Mouse (Mus musculus) intestine, postnatal 0 days (tissue): ENCODE data around the gene Ier2. TPM values are rescaled to one million over a fixed set of nuclear protein-coding genes. Genes with fewer than 3 reads are reported as not detected.
"Not testable (repeated sequence)": the region's sequence is repeated elsewhere in the genome, so short reads cannot be mapped to it uniquely, and the experiment has no call there.

Experiments
- ATAC-seq: fragments of 200-750 bp; cut with Nextera tagmentation; 2 replicates; pipeline ENCODE4 v1.8.0; 2017; ENCODE audit warnings: mild to moderate bottlenecking, moderate TSS enrichment, moderate library complexity
- H3K27ac ChIP-seq: fragments of 300-500 bp; sonication (generic); 2 replicates; pipeline ENCODE4 v1.5.1; 2014; ENCODE audit warnings: mild to moderate bottlenecking, low read depth, low read length, moderate library complexity
- H3K27me3 ChIP-seq: fragments of 300-500 bp; sonication (generic); replicated peaks from 2 replicates; pipeline ENCODE4 v1.6.1; 2014; ENCODE audit warnings: low read length, mixed read lengths; ENCODE audit not compliant: control insufficient read depth, insufficient read depth
- H3K36me3 ChIP-seq: fragments of 300-500 bp; sonication (generic); 2 replicates; pipeline ENCODE4 v1.6.1; 2014; ENCODE audit warnings: mild to moderate bottlenecking, moderate library complexity; ENCODE audit not compliant: control insufficient read depth, insufficient read depth
- H3K4me1 ChIP-seq: fragments of 300-500 bp; sonication (generic); replicated peaks from 2 replicates; pipeline ENCODE4 v1.6.1; 2014; ENCODE audit warnings: antibody characterized with exemption, low read length, mixed read lengths; ENCODE audit not compliant: control insufficient read depth, insufficient read depth
- H3K4me2 ChIP-seq: fragments of 300-500 bp; sonication (generic); replicated peaks from 2 replicates; pipeline ENCODE4 v1.6.1; 2014; ENCODE audit warnings: low read depth, mild to moderate bottlenecking, moderate library complexity
- H3K4me3 ChIP-seq: fragments of 300-500 bp; sonication (generic); 2 replicates; pipeline ENCODE4 v1.5.1; 2014; ENCODE audit warnings: low read depth, low read length
- H3K9ac ChIP-seq: fragments of 300-500 bp; sonication (generic); 2 replicates; pipeline ENCODE4 v1.6.1; 2014; ENCODE audit warnings: mild to moderate bottlenecking, low read depth, low read length
- H3K9me3 ChIP-seq: fragments of 300-500 bp; sonication (generic); 2 replicates; pipeline ENCODE4 v1.6.1; 2016; ENCODE audit warnings: mixed run types; ENCODE audit not compliant: control insufficient read depth
- CTCF ChIP-seq: sonication (generic); IDR thresholded peaks from 2 replicates; pipeline ENCODE4 v1.5.1; 2016; ENCODE audit warnings: low read depth, mild to moderate bottlenecking, control low read depth, antibody characterized with exemption, moderate library complexity
- WGBS: fragments of 180-500 bp; shearing (Covaris S2); extraction: QIAGEN DNeasy Blood & Tissue Kit; methylation state at CpG from one replicate; pipeline ENCODE4 v1.1.7; 2014; 5-methylcytosine and 5-hydroxymethylcytosine counted together
- polyA plus RNA-seq: library from polyadenylated mRNA; unstranded; fragments of >200 nt; fragmentation: Nextera tagmentation; extraction: Ambion mirVana; gene quantifications from 2 replicates; pipeline ENCODE4 v1.2.1, GENCODE M21; 2015

The Ier2 gene
- polyA plus RNA-seq, 1 experiment from 2014 or later, result 79.4 TPM

- Histone ChIP-seq H3K27me3 (no peaks in the 10 kb centered on the region), H3K27ac (no peak overlapping the region; the same call in 1 of the 2 replicates), H3K36me3 (no peaks in the 10 kb centered on the region), H3K4me2 (no peak overlapping the region; the same call in 1 of the 2 replicates), H3K9me3 (no peaks in the 10 kb centered on the region), H3K9ac (no peak overlapping the region), H3K4me1 (no peaks in the 10 kb centered on the region), H3K4me3 (no peak overlapping the region)
- 64% methylated on average over 9 of the region's 9 CpGs for WGBS
- ATAC-seq, result no peak
- no peak for TF ChIP-seq CTCF
These were observed 27.8 kb downstream of the Ier2 start for GRCm38 (mm10) chr8:84634849-84635304.

- Histone ChIP-seq H3K9ac (no peak overlapping the region), H3K9me3 (no peaks in the 10 kb centered on the region), H3K27me3 (no peaks in the 10 kb centered on the region), H3K27ac (no peak overlapping the region), H3K4me3 (no peak overlapping the region), H3K4me2 (no peak overlapping the region), H3K4me1 (no peaks in the 10 kb centered on the region), H3K36me3 (no peaks in the 10 kb centered on the region)
- 63% methylated on average over 10 of the region's 10 CpGs for WGBS
- no peak for TF ChIP-seq CTCF
- ATAC-seq, result no peak
These were observed 28.6 kb downstream of the Ier2 start for GRCm38 (mm10) chr8:84633841-84634584.

DNA sequence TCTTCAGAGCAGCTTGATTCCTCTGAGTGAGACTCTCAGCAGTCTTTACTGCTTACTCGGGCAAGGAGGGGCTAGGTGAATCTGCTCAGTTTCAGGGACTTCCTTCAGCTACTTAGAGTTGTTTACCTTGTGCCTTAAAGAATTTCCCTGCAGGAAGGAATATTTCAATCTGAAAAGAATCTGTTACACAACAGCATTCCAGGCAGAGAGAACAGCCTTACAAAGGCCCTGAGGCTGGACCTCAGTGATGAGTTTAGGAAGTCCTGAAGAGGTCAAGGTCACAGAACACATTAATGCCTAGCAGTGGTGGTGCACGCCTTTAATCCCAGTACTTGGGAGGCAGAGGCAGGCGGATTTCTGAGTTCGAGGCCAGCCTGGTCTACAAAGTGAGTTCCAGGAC lies 30.8 kb downstream of the Ier2 start:
- Histone ChIP-seq H3K27me3 (no peaks in the 10 kb centered on the region), H3K36me3 (no peaks in the 10 kb centered on the region), H3K9me3 (no peaks in the 10 kb centered on the region), H3K27ac (no peak overlapping the region), H3K9ac (no peak overlapping the region), H3K4me2 (no peak overlapping the region), H3K4me3 (no peak overlapping the region), H3K4me1 (no peaks in the 10 kb centered on the region)
- no peak for ATAC-seq
- no peak for TF ChIP-seq CTCF
- WGBS, result 95% methylated on average over 4 of the region's 4 CpGs

DNA sequence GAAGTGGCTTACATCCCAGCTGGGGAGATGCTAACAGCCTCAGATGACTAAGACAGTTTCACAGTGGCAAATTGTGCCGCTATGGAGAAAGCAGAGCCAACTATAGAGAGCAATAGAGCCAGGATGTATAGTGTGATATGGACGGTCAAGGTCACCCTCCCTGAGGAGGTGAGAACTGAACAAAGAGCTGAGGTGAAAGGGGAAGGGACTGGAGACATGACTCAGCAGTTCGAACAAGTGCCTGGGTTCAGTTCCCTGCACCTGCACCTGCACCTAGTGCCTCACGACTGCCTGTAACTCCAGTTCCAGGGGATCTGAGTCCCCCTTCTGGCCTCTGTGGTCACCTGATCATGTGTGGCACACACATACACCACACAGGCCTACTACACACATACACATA lies 32.5 kb downstream of the Ier2 start:
- H3K4me1 ChIP-seq, result no peaks in the 10 kb centered on the region
- no peaks in the 10 kb centered on the region for H3K36me3 ChIP-seq
- ATAC-seq, result no peak
- no peak for TF ChIP-seq CTCF
- no peaks in the 10 kb centered on the region for H3K9me3 ChIP-seq
- H3K4me3 ChIP-seq, result no peak overlapping the region
- no peaks in the 10 kb centered on the region for H3K27me3 ChIP-seq
- no peak overlapping the region for H3K27ac ChIP-seq
- H3K9ac ChIP-seq, result no peak overlapping the region
- H3K4me2 ChIP-seq, result no peak overlapping the region
- WGBS, result 72% methylated on average over 4 of the region's 4 CpGs

DNA sequence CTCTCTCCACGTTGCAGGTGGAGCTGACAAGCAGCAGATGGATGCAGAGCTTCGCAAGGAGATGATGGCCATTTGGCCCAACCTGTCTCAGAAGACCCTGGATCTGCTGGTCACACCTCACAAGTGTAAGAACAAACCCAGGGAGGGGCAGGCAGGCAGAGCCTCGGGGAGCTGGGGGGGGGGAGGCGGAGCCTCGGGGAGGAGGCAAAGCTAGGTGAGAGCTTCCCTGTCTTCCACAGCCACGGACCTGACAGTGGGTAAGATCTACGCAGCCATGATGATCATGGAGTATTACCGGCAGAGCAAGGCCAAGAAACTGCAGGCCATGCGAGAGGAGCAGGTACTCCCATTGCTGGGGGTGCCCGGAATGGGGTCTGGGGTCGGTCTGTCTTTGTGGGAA lies 33.1 kb downstream of the Ier2 start:
- TF ChIP-seq CTCF, result no peak
- Histone ChIP-seq H3K27me3 (no peaks in the 10 kb centered on the region), H3K9me3 (no peaks in the 10 kb centered on the region), H3K4me1 (no peaks in the 10 kb centered on the region), H3K9ac (no peak overlapping the region), H3K4me3 (no peak overlapping the region), H3K36me3 (no peaks in the 10 kb centered on the region), H3K27ac (no peak overlapping the region), H3K4me2 (no peak overlapping the region)
- WGBS, result 70% methylated on average over 11 of the region's 11 CpGs
- no peak for ATAC-seq

GRCm38 (mm10) chr8:84623425-84623824 lies 39.2 kb downstream of the Ier2 start:
- H3K27ac ChIP-seq, H3K4me3 ChIP-seq, H3K9me3 ChIP-seq, H3K36me3 ChIP-seq, H3K9ac ChIP-seq, ATAC-seq, H3K4me1 ChIP-seq, H3K4me2 ChIP-seq, H3K27me3 ChIP-seq: not testable (repeated sequence)
- 79% methylated on average over 4 of the region's 4 CpGs for WGBS
